Mouse (Mus musculus): ENCODE data around the gene Elmod3. TPM values are rescaled to one million over a fixed set of nuclear protein-coding genes. Genes with fewer than 3 reads are reported as not detected.

Elmod3 gene
- total RNA-seq, 1 experiment, result 4.3 TPM

- TF ChIP-seq MAFK (IDR thresholded peaks at IDR 0.05; ENCODE audit: insufficient read depth, low read depth, low read length) (no peak), CHD2 (IDR thresholded peaks at IDR 0.05; ENCODE audit: low read depth, low read length) (no peak), HCFC1 (IDR thresholded peaks at IDR 0.05; ENCODE audit: borderline replicate concordance, insufficient read depth, low read length) (no peak), ZC3H11A (IDR thresholded peaks at IDR 0.05; ENCODE audit: borderline replicate concordance, low read depth, low read length) (no peak), ZNF384 (IDR thresholded peaks at IDR 0.05; ENCODE audit: low read depth, low read length) (no peak)
Measured at GRCm38 (mm10) chr6:72520904-72521303, 77.3 kb downstream of the Elmod3 start.

GRCm38 (mm10) chr6:72519892-72520663, 78.1 kb downstream of the Elmod3 start:
- H3K9ac ChIP-seq (ENCODE audit: insufficient read depth, low read depth, low read length, poor library complexity, severe bottlenecking), result no peak overlapping the region
- no peaks in the 10 kb centered on the region for H3K9me3 ChIP-seq (ENCODE audit: control insufficient read depth, insufficient read depth, low read depth, low read length)
- DNase-seq (ENCODE audit: low read depth, low spot score), result no peak
- in situ Hi-C loops (cut with MboI; ENCODE audit: low sequenced_read_pairs in 2 of 2, unreplicated experiment in 2 of 2), result no loop called here
- no peak overlapping the region for H3K27ac ChIP-seq (ENCODE audit: insufficient read depth, low read depth, low read length, poor library complexity, severe bottlenecking)
- H3K4me1 ChIP-seq (ENCODE audit: control insufficient read depth in 2 of 2, insufficient read depth in 2 of 2, low read length in 2 of 2, poor library complexity in 1 of 2), result peaks cover 3 to 7% of the 10 kb centered on the region in 2 experiments; a peak in 1 of 4 replicates
- H3K36me3 ChIP-seq (ENCODE audit: control insufficient read depth, insufficient read depth, low read length, poor library complexity, severe bottlenecking), result no peaks in the 10 kb centered on the region
- TF ChIP-seq MAFK (IDR thresholded peaks at IDR 0.05; ENCODE audit: insufficient read depth, low read depth, low read length) (no peak), ZC3H11A (IDR thresholded peaks at IDR 0.05; ENCODE audit: borderline replicate concordance, low read depth, low read length) (no peak), CHD2 (IDR thresholded peaks at IDR 0.05; ENCODE audit: low read depth, low read length) (no peak; the same call in 1 of the 2 replicates), HCFC1 (IDR thresholded peaks at IDR 0.05; ENCODE audit: borderline replicate concordance, insufficient read depth, low read length) (no peak), ZNF384 (IDR thresholded peaks at IDR 0.05; ENCODE audit: low read depth, low read length) (no peak)
- no peak overlapping the region for H3K4me3 ChIP-seq (ENCODE audit: insufficient read depth in 1 of 2, low read depth in 1 of 2, low read length in 2 of 2, poor library complexity in 1 of 2, severe bottlenecking in 1 of 2)

More at GRCm38 (mm10) chr6:72520904-72521303, 77.3 kb downstream of the Elmod3 start:
- in situ Hi-C loops (cut with MboI; ENCODE audit: low sequenced_read_pairs in 2 of 2, unreplicated experiment in 2 of 2), result no loop called here
- H3K9ac ChIP-seq (ENCODE audit: insufficient read depth, low read depth, low read length, poor library complexity, severe bottlenecking), result no peak overlapping the region
- H3K36me3 ChIP-seq (ENCODE audit: control insufficient read depth, insufficient read depth, low read length, poor library complexity, severe bottlenecking), result no peaks in the 10 kb centered on the region
- no peak overlapping the region for H3K4me3 ChIP-seq (ENCODE audit: insufficient read depth in 1 of 2, low read depth in 1 of 2, low read length in 2 of 2, poor library complexity in 1 of 2, severe bottlenecking in 1 of 2)
- no peak for DNase-seq (ENCODE audit: low read depth, low spot score)
- no peak overlapping the region for H3K27ac ChIP-seq (ENCODE audit: insufficient read depth, low read depth, low read length, poor library complexity, severe bottlenecking)
- no peaks in the 10 kb centered on the region for H3K9me3 ChIP-seq (ENCODE audit: control insufficient read depth, insufficient read depth, low read depth, low read length)
- H3K4me1 ChIP-seq (ENCODE audit: control insufficient read depth in 2 of 2, insufficient read depth in 2 of 2, low read length in 2 of 2, poor library complexity in 1 of 2), result peaks cover 3 to 6% of the 10 kb centered on the region in 2 experiments; a peak in 1 of 4 replicates

- Histone ChIP-seq H3K27ac (ENCODE audit: insufficient read depth, low read depth, low read length, poor library complexity, severe bottlenecking) (no peak overlapping the region), H3K9ac (ENCODE audit: insufficient read depth, low read depth, low read length, poor library complexity, severe bottlenecking) (no peak overlapping the region), H3K9me3 (ENCODE audit: control insufficient read depth, insufficient read depth, low read depth, low read length) (no peaks in the 10 kb centered on the region), H3K4me1 (ENCODE audit: control insufficient read depth in 2 of 2, insufficient read depth in 2 of 2, low read length in 2 of 2, poor library complexity in 1 of 2) (peaks cover 3 to 8% of the 10 kb centered on the region in 2 experiments; a peak in 1 of 4 replicates), H3K36me3 (ENCODE audit: control insufficient read depth, insufficient read depth, low read length, poor library complexity, severe bottlenecking) (no peaks in the 10 kb centered on the region), H3K4me3 (ENCODE audit: insufficient read depth in 1 of 2, low read depth in 1 of 2, low read length in 2 of 2, poor library complexity in 1 of 2, severe bottlenecking in 1 of 2) (no peak overlapping the region)
- no peak for DNase-seq (ENCODE audit: low read depth, low spot score)
- in situ Hi-C loops (cut with MboI; ENCODE audit: low sequenced_read_pairs in 2 of 2, unreplicated experiment in 2 of 2), result no loop called here
- TF ChIP-seq ZNF384 (IDR thresholded peaks at IDR 0.05; ENCODE audit: low read depth, low read length) (no peak), MAFK (IDR thresholded peaks at IDR 0.05; ENCODE audit: insufficient read depth, low read depth, low read length) (no peak)
Measured at GRCm38 (mm10) chr6:72519303-72519702, 78.9 kb downstream of the Elmod3 start.

GRCm38 (mm10) chr6:72518842-72519241, 79.4 kb downstream of the Elmod3 start:
- in situ Hi-C loops (cut with MboI; ENCODE audit: low sequenced_read_pairs in 2 of 2, unreplicated experiment in 2 of 2), result no loop called here
- H3K36me3 ChIP-seq (ENCODE audit: control insufficient read depth, insufficient read depth, low read length, poor library complexity, severe bottlenecking), result no peaks in the 10 kb centered on the region
- TF ChIP-seq ZC3H11A (IDR thresholded peaks at IDR 0.05; ENCODE audit: borderline replicate concordance, low read depth, low read length), result no peak
- TF ChIP-seq HCFC1 (IDR thresholded peaks at IDR 0.05; ENCODE audit: borderline replicate concordance, insufficient read depth, low read length), result no peak
- DNase-seq (ENCODE audit: low read depth, low spot score), result no peak
- H3K4me1 ChIP-seq (ENCODE audit: control insufficient read depth in 2 of 2, insufficient read depth in 2 of 2, low read length in 2 of 2, poor library complexity in 1 of 2), result peaks cover 3 to 9% of the 10 kb centered on the region in 2 experiments; a peak in 1 of 4 replicates
- no peak overlapping the region for H3K9ac ChIP-seq (ENCODE audit: insufficient read depth, low read depth, low read length, poor library complexity, severe bottlenecking)
- H3K27ac ChIP-seq (ENCODE audit: insufficient read depth, low read depth, low read length, poor library complexity, severe bottlenecking), result no peak overlapping the region
- H3K9me3 ChIP-seq (ENCODE audit: control insufficient read depth, insufficient read depth, low read depth, low read length), result no peaks in the 10 kb centered on the region
- H3K4me3 ChIP-seq (ENCODE audit: insufficient read depth in 1 of 2, low read depth in 1 of 2, low read length in 2 of 2, poor library complexity in 1 of 2, severe bottlenecking in 1 of 2), result no peak overlapping the region

Other genes starting within 250 kb of the Elmod3 start
- gene Tmem150a, start 243.0 kb downstream of the Elmod3 start, total RNA-seq (2012; rRNA removed), result 21.2 and 26.1 TPM in 2 replicates
- gene Rnf181, start 231.5 kb downstream of the Elmod3 start, total RNA-seq (2012; rRNA removed), result 57.2 and 62.0 TPM in 2 replicates
- gene Vamp5, start 217.9 kb downstream of the Elmod3 start, total RNA-seq (2012; rRNA removed), result 1.0 and 1.2 TPM in 2 replicates
- 25.6 and 44.0 TPM in 2 replicates for gene Vamp8, start 207.7 kb downstream of the Elmod3 start, total RNA-seq (2012; rRNA removed)
- 22.6 and 25.2 TPM in 2 replicates for gene Ggcx, start 184.1 kb downstream of the Elmod3 start, total RNA-seq (2012; rRNA removed)
- gene Mat2a, start 158.9 kb downstream of the Elmod3 start, total RNA-seq (2012; rRNA removed), result 407 and 469 TPM in 2 replicates
- gene Sh2d6, start 76.7 kb downstream of the Elmod3 start, total RNA-seq (2012; rRNA removed), result not detected in 2 replicates
- 41.8 and 58.4 TPM in 2 replicates for gene Capg, start 54.0 kb downstream of the Elmod3 start, total RNA-seq (2012; rRNA removed)
- 20.2 and 39.6 TPM in 2 replicates for gene Retsat, start 62 bp upstream of the Elmod3 start, total RNA-seq (2012; rRNA removed)
- 56.4 and 57.7 TPM in 2 replicates for gene Tgoln1, start 18.6 kb upstream of the Elmod3 start, total RNA-seq (2012; rRNA removed)
- 12.5 and 14.5 TPM in 2 replicates for gene Tcf7l1, start 190.8 kb upstream of the Elmod3 start, total RNA-seq (2012; rRNA removed)

Data from ES-E14 (cell line).